Mouse (Mus musculus) C2C12 (cell line): ENCODE results near the gene Ubxn11. TPM values are rescaled to one million over a fixed set of nuclear protein-coding genes. Genes with fewer than 3 reads are reported as not detected.

Experiments
- H3K27me3 ChIP-seq: one replicate; pipeline ENCODE4 v1.6.1; 2011; ENCODE audit not compliant: control insufficient read depth, insufficient read depth, insufficient read length
- H3K36me3 ChIP-seq: one replicate; pipeline ENCODE4 v1.6.1; 2011; ENCODE audit not compliant: control insufficient read depth, insufficient read depth
- H3K4me3 ChIP-seq: one replicate; pipeline ENCODE4 v1.5.1; 2011; ENCODE audit warnings: mild to moderate bottlenecking, control low read depth; ENCODE audit not compliant: poor library complexity, insufficient read depth, severe bottlenecking
- H3K79me2 ChIP-seq: one replicate; pipeline ENCODE4 v1.6.1; 2011; ENCODE audit not compliant: control insufficient read depth, insufficient read depth
- H3K79me3 ChIP-seq: one replicate; pipeline ENCODE4 v1.6.1; 2011; ENCODE audit warnings: low read depth, control low read depth
- H3ac ChIP-seq: one replicate; pipeline ENCODE3; 2011; ENCODE audit warnings: low read depth; ENCODE audit not compliant: control insufficient read depth, insufficient read length
- CEBPB ChIP-seq: IDR thresholded peaks from one replicate; pipeline ENCODE4 v1.6.1; 2011; ENCODE audit warnings: low read depth, mild to moderate bottlenecking, control low read depth, moderate library complexity
- CTCF ChIP-seq: IDR thresholded peaks from one replicate; pipeline ENCODE4 v1.5.1; 2011; ENCODE audit not compliant: control insufficient read depth, insufficient read depth, insufficient read length
- FOSL1 ChIP-seq: IDR thresholded peaks from one replicate; pipeline ENCODE4 v1.8.0; 2011; ENCODE audit warnings: mild to moderate bottlenecking, low read length; ENCODE audit not compliant: poor library complexity, insufficient read depth, severe bottlenecking
- MAX ChIP-seq: IDR thresholded peaks from one replicate; pipeline ENCODE4 v1.6.1; 2011; ENCODE audit warnings: mild to moderate bottlenecking, control low read depth
- MYOD1 ChIP-seq: IDR thresholded peaks from one replicate; pipeline ENCODE4 v1.6.1; 2011; ENCODE audit warnings: low read depth; ENCODE audit not compliant: control insufficient read depth, insufficient read length
- MYOG ChIP-seq: IDR thresholded peaks from one replicate; pipeline ENCODE4 v1.6.1; 2011; ENCODE audit not compliant: control insufficient read depth, insufficient read length; ENCODE audit errors: extremely low read depth
- USF1 ChIP-seq: IDR thresholded peaks from one replicate; pipeline ENCODE4 v1.6.1; 2011; ENCODE audit warnings: low read depth, mild to moderate bottlenecking, control low read depth, moderate library complexity
- long read RNA-seq, 2 experiments: library from polyadenylated mRNA; unstranded; transcript quantifications; one replicate each; pipeline ENCODE4 v2.0.0; 2019 to 2020
- polyA plus RNA-seq: library from polyadenylated mRNA; unstranded; fragments of >200 nt; fragmentation: generic; extraction: Trizol; gene quantifications from one replicate; pipeline ENCODE4 v1.2.1, GENCODE M21; 2012; ENCODE audit warnings: missing spikeins

Ubxn11 gene
- polyA plus RNA-seq: 0.80 TPM
- long read RNA-seq, experiment 1, partial matches to known transcripts: 2 of 5 reads
- long read RNA-seq, experiment 1, other reads (novel, unspliced or antisense): 1 of 5 reads
- long read RNA-seq, experiment 2, partial matches to known transcripts: 1 of 2 reads
- long read RNA-seq, experiment 2, other reads (novel, unspliced or antisense): 0 of 2 reads

DNA sequence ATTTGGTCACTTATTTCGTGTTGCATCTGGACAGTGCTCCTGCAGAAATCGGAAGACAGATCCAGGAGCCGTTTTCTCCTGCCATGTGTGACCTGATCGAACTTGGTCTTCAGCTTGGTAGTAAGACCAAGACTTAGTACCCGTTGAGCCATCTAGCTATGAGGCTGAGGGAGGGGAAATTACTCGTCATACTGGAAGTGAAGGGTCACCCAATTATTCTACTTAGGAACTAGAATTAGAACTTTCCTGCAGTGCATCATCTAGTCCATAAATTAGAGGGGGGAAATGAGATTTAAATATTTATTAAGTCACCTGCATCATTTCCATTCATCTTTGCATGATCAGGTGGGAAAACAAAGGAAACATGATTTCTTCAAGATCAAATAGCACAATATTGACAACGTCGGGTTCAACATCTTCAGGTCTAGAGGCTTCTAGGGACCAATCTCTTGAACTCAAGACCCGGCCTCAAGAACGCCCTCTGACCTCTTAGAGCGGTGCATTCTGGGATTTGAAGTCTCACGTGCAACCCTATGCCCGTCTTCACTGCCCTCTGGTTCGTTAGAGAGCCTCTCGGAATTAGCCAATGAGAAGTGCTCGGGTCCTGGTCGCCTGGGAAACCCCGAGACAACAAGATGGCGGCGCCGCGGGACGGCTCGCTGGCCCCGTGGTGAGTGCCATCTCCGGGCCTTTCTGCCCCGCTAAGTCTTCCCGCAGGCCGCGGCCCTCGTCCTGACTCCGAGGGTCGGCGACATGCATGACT is at the start of gene Ubxn11:
Ubxn11 (plus strand) TSS at position 592 of the 763 bp plus-strand sequence.
- TF ChIP-seq FOSL1: no peak
- TF ChIP-seq USF1: peak; percentile 36
- TF ChIP-seq MYOD1: no peak
- TF ChIP-seq MYOG: no peak
- no peak for TF ChIP-seq MAX
- TF ChIP-seq CEBPB: no peak
- TF ChIP-seq CTCF: no peak
- no peaks in the 10 kb centered on the region for H3K36me3 ChIP-seq

GRCm38 (mm10) chr4:134053538-134053937 is 48.8 kb upstream of the Ubxn11 start, which contains the start of gene Zfp683:
Gene Zfp683, plus strand, starts transcription at chr4:134053838.
- Histone ChIP-seq H3K79me2 (no peaks in the 10 kb centered on the region), H3K4me3 (no peak within 1 kb of the TSS), H3K36me3 (no peaks in the 10 kb centered on the region), H3K27me3 (peaks cover 41% of the 10 kb centered on the region), H3K79me3 (no peaks in the 10 kb centered on the region), H3ac (no peak within 1 kb of the TSS)
- TF ChIP-seq FOSL1 (no peak), MAX (no peak), CEBPB (no peak), MYOG (no peak), CTCF (no peak), USF1 (no peak), MYOD1 (no peak)

More for the DNA sequence above, at the start of gene Ubxn11:
- peak within 1 kb of the TSS; percentile 98 for H3ac ChIP-seq
- peak within 1 kb of the TSS; percentile 61 for H3K4me3 ChIP-seq
- no peaks in the 10 kb centered on the region for H3K79me3 ChIP-seq
- no peaks in the 10 kb centered on the region for H3K79me2 ChIP-seq
- H3K27me3 ChIP-seq: peaks cover 4% of the 10 kb centered on the region

- no peak overlapping the region for H3ac ChIP-seq
- H3K4me3 ChIP-seq: no peak overlapping the region
- H3K79me2 ChIP-seq: no peaks in the 10 kb centered on the region
These were observed 44.1 kb upstream of the Ubxn11 start for GRCm38 (mm10) chr4:134058166-134058715.

DNA sequence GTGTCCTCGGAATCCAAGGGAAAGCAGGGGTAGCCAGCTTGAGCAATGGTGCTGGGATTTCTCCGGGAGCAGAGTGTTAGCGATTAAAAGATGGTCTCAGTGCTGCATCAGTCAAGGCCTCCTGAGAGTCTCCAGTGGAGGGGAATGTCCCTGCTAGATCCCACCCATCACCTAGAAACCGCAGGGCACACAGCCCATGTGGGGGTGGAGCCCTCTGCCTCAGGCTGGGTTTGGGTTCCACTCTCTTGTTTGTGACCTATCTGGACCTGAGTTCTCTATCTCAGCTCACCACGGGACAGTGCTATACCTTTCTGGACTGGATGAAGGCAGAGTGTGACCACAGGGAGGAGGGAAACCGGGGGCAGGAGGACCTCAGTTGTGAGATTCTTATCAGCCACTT is 43.5 kb upstream of the Ubxn11 start:
- H3K79me3 ChIP-seq: no peaks in the 10 kb centered on the region
- H3K4me3 ChIP-seq: no peak overlapping the region

More at GRCm38 (mm10) chr4:134058166-134058715, 44.1 kb upstream of the Ubxn11 start:
- H3K79me3 ChIP-seq: no peaks in the 10 kb centered on the region
- peaks cover 46% of the 10 kb centered on the region for H3K27me3 ChIP-seq
- TF ChIP-seq FOSL1: no peak
- no peak for TF ChIP-seq USF1
- no peak for TF ChIP-seq CTCF
- TF ChIP-seq MYOD1: no peak
- no peak for TF ChIP-seq MYOG
- TF ChIP-seq MAX: no peak
- no peak for TF ChIP-seq CEBPB
- H3K36me3 ChIP-seq: no peaks in the 10 kb centered on the region

DNA sequence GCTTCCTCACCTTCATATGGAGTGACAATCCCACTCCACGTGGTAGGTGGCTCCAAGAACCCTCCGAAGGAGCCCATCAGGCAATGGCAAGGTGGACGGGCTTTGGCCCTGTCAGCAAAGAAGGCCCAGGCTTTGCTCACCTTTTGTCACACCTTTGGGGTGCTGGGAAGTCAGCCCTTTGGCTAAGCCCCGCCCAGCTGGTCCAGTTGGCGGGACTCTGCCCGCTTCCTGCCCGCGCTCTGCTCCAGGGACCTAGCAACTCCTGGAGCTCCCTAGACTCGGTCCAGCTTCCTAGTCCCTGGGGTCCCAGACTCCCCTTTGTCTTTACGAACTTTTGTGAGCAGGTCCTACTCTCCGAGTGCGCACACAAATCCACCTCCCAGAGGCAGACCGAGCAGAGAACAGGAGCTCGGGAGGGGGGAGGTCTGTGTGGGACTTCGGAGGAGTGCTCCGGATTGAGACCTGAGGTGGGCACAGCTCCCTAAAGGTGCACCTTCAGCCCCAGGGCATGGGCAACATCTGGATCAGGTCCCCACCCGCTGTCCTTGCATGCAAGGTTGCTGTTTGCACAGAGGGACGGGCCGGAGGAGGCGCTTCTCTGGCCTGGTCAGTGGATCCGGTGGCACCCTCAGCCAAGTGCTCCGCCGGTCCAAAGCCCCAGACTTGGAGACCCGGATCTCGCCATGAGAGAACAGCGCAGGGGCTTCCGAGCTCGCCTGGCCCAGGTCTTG is 42.1 kb upstream of the Ubxn11 start, which contains the start of gene Crybg2:
Crybg2 (plus strand) TSS at position 681 of the 731 bp plus-strand sequence.
- peaks cover 42% of the 10 kb centered on the region for H3K27me3 ChIP-seq
- no peaks in the 10 kb centered on the region for H3K79me2 ChIP-seq
- no peaks in the 10 kb centered on the region for H3K36me3 ChIP-seq
- no peaks in the 10 kb centered on the region for H3K79me3 ChIP-seq
- TF ChIP-seq FOSL1 (no peak), MYOD1 (no peak)
- H3K4me3 ChIP-seq: no peak within 1 kb of the TSS
- H3ac ChIP-seq: no peak within 1 kb of the TSS

More for the DNA sequence above, 43.5 kb upstream of the Ubxn11 start:
- Histone ChIP-seq H3K36me3 (no peaks in the 10 kb centered on the region), H3ac (no peak overlapping the region), H3K79me2 (no peaks in the 10 kb centered on the region), H3K27me3 (peaks cover 41% of the 10 kb centered on the region)
- TF ChIP-seq MYOG: no peak
- no peak for TF ChIP-seq CEBPB
- TF ChIP-seq CTCF: no peak
- TF ChIP-seq FOSL1: no peak
- TF ChIP-seq USF1: no peak
- no peak for TF ChIP-seq MYOD1
- no peak for TF ChIP-seq MAX
